Mouse (Mus musculus) hindbrain, embryonic 13.5 days (tissue): ENCODE measurements at regions not wholly inside any gene's neighbourhood (a gene's known extent, or its start where the extent isn't known, plus 50 kb on each side); places are given as distances from the start of the nearest gene placed in this dataset.
"Not testable (repeated sequence)": the region's sequence is repeated elsewhere in the genome, so short reads cannot be mapped to it uniquely, and the experiment has no call there.

Experiments
- ATAC-seq: fragments of 200-750 bp; cut with Nextera tagmentation; 2 replicates; pipeline ENCODE4 v1.8.0; 2017; ENCODE audit warnings: moderate TSS enrichment; ENCODE audit not compliant: low FRiP score
- H3K27ac ChIP-seq: fragments of 300-500 bp; sonication (generic); 2 replicates; pipeline ENCODE4 v1.5.1; 2015; ENCODE audit warnings: inconsistent platforms, mild to moderate bottlenecking, moderate library complexity
- H3K27me3 ChIP-seq: fragments of 300-500 bp; sonication (generic); 2 replicates; pipeline ENCODE4 v1.6.1; 2015; ENCODE audit warnings: mild to moderate bottlenecking, inconsistent platforms
- H3K36me3 ChIP-seq: fragments of 300-500 bp; sonication (generic); 2 replicates; pipeline ENCODE4 v1.6.1; 2015; ENCODE audit warnings: mild to moderate bottlenecking, inconsistent platforms
- H3K4me1 ChIP-seq: fragments of 300-500 bp; sonication (generic); replicated peaks from 2 replicates; pipeline ENCODE4 v1.6.1; 2015; ENCODE audit warnings: inconsistent platforms
- H3K4me2 ChIP-seq: fragments of 300-500 bp; sonication (generic); 2 replicates; pipeline ENCODE4 v1.6.1; 2015; ENCODE audit warnings: inconsistent platforms, mild to moderate bottlenecking, moderate library complexity
- H3K4me3 ChIP-seq: fragments of 300-500 bp; sonication (generic); 2 replicates; pipeline ENCODE4 v1.5.1; 2015; ENCODE audit warnings: mild to moderate bottlenecking, inconsistent platforms
- H3K9ac ChIP-seq: fragments of 300-500 bp; sonication (generic); 2 replicates; pipeline ENCODE4 v1.6.1; 2015; ENCODE audit warnings: mild to moderate bottlenecking, inconsistent platforms
- H3K9me3 ChIP-seq: fragments of 300-500 bp; sonication (generic); 2 replicates; pipeline ENCODE4 v1.6.1; 2016; ENCODE audit warnings: inconsistent platforms
- WGBS: fragments of 180-500 bp; shearing (Covaris S2); methylation state at CpG from one replicate; pipeline ENCODE4 v1.1.7; 2015; 5-methylcytosine and 5-hydroxymethylcytosine counted together

DNA sequence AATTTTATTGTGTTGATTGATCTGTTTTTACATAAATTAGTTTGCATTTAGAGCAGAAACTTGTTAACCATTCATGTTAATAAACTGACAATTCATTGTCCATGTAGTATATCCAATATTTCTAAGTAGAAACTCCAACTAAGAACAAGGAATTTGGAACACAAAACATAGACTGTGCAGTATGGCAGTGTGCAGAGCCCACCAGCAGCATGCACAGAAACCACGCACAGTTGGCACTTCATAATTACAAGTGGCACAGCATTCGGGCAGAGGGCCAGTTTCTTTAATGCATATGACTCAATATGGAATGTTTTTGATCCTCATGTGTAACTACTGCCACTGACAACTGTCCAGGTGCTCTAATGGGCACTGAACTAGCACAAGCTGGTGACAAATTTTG, 423.8 kb downstream of the Inhba start:
- Histone ChIP-seq H3K9me3 (no peaks in the 10 kb centered on the region), H3K4me2 (no peak overlapping the region), H3K27me3 (no peaks in the 10 kb centered on the region), H3K27ac (no peak overlapping the region), H3K9ac (no peak overlapping the region), H3K36me3 (no peaks in the 10 kb centered on the region), H3K4me3 (no peak overlapping the region), H3K4me1 (no peaks in the 10 kb centered on the region)
- WGBS: 87% methylated on average over 2 of the region's 2 CpGs
- ATAC-seq: no peak

DNA sequence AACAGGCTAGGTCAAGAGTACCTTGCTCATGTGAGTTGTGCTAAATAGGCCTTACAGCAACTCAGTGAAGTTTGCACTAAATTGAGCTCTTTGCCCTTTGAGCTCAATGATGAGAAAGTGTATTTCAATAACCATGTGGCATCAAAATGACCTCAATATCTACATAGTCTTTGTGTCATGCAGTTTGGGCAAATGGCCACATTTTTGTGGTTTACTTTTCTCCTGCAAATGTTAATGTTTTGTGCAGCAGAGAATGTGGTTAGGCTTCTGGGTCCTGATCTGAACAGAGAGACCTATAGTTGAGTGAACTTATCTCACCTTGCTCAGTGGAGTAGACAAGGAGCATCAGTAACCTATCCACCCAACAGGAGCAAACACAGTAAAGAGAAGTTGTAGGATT, 441.6 kb downstream of the Inhba start:
- H3K27me3 ChIP-seq: no peaks in the 10 kb centered on the region
- H3K9ac ChIP-seq: no peak overlapping the region
- no peak overlapping the region for H3K4me3 ChIP-seq
- H3K27ac ChIP-seq: no peak overlapping the region
- ATAC-seq: no peak
- H3K4me1 ChIP-seq: no peaks in the 10 kb centered on the region
- H3K4me2 ChIP-seq: no peak overlapping the region
- H3K36me3 ChIP-seq: no peaks in the 10 kb centered on the region
- no peaks in the 10 kb centered on the region for H3K9me3 ChIP-seq

DNA sequence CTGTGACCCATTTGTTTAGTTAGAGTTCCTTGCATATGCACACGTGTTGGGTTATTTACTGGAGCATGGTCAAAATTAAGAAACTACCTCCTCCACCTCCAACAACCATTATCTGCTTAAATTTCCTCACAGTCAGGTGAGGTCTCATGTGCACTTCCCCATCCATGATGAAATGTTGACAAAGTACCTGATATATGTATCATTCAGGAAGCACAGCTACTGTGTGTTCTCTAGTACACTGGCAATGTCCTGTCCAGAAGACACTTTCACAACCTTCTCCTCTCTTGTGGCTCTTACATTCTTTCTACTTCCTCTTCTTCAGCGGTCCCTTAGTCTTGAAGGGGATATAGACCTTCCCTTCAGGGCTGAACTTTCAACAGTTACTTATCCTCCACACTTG, 448.1 kb downstream of the Inhba start:
- H3K27me3 ChIP-seq: no peaks in the 10 kb centered on the region
- WGBS: 75% methylated on average over 2 of the region's 2 CpGs
- no peaks in the 10 kb centered on the region for H3K9me3 ChIP-seq
- no peak for ATAC-seq
- H3K36me3 ChIP-seq: no peaks in the 10 kb centered on the region
- no peaks in the 10 kb centered on the region for H3K4me1 ChIP-seq
- H3K4me2 ChIP-seq: no peak overlapping the region
- H3K9ac ChIP-seq: no peak overlapping the region
- H3K27ac ChIP-seq: no peak overlapping the region
- H3K4me3 ChIP-seq: no peak overlapping the region

DNA sequence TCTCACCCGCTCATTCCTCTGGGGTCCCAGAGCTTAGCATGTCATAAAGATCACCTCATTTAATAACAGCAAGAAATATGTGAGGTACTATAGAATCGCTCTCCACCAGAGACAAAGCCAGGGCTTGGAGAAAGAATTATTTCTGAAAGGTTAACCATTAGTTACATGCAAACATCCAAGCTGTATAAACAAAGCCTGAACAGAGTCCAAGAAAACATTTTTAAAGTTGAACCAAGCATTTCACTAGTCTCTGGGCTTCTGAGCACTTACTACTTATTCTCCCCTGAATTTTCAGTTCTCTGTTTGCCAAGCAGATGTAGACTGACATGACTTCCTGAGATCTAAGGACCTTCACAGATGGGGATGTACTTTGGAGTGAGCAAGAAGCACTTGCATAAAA, 450.0 kb downstream of the Inhba start:
- no peaks in the 10 kb centered on the region for H3K4me1 ChIP-seq
- no peak overlapping the region for H3K4me2 ChIP-seq
- no peaks in the 10 kb centered on the region for H3K27me3 ChIP-seq
- 91% methylated on average over 2 of the region's 2 CpGs for WGBS
- no peak overlapping the region for H3K27ac ChIP-seq
- no peak overlapping the region for H3K9ac ChIP-seq
- ATAC-seq: no peak
- H3K9me3 ChIP-seq: no peaks in the 10 kb centered on the region
- no peaks in the 10 kb centered on the region for H3K36me3 ChIP-seq
- no peak overlapping the region for H3K4me3 ChIP-seq

DNA sequence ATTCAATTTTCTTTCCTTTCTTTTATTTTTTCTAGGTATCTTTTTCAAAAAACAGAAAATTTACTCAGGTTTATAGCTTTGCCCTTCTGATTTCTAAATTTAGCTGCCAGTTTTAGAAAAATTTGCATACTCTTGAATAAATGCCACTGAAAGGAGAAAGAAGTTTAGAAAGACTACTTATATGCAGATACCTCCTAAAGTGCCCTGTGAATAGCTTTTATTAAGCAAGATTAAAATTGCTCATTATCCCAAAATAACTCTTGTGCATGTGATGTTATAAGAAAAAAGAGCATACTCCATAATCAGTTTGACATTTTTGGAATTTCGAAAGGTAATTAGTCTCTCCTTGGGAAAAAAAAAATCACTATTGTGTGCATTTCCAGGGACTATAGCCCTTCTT, 453.2 kb downstream of the Inhba start:
- no peak for ATAC-seq
- Histone ChIP-seq H3K27ac (no peak overlapping the region), H3K4me1 (no peaks in the 10 kb centered on the region), H3K4me2 (no peak overlapping the region), H3K9ac (no peak overlapping the region), H3K4me3 (no peak overlapping the region), H3K36me3 (no peaks in the 10 kb centered on the region), H3K9me3 (no peaks in the 10 kb centered on the region), H3K27me3 (no peaks in the 10 kb centered on the region)
- 83% methylated on average over 1 of the region's 1 CpGs for WGBS

DNA sequence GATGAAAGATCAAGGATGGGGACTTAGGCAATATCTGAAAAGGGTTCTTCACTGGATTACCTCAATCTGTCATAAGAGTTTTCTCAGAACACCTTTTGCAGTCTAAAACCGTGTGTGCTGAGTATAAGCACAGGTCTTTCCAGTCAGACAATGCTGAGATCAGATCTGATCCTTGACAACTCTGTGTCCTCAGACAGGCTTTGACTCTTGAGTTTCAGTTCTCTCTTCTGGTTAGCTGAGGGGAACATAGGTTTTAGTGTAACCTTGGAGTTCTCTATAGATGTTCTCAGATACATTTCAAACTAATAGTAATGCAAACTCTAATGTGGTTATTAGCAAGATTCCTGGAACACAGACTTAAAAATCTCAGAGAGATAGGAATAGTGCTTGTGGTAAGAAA, 453.7 kb downstream of the Inhba start:
- no peaks in the 10 kb centered on the region for H3K4me1 ChIP-seq
- H3K4me2 ChIP-seq: no peak overlapping the region
- H3K36me3 ChIP-seq: no peaks in the 10 kb centered on the region
- 77% methylated on average over 1 of the region's 1 CpGs for WGBS
- no peak overlapping the region for H3K9ac ChIP-seq
- no peaks in the 10 kb centered on the region for H3K9me3 ChIP-seq
- no peak overlapping the region for H3K4me3 ChIP-seq
- no peak for ATAC-seq
- H3K27me3 ChIP-seq: no peaks in the 10 kb centered on the region
- no peak overlapping the region for H3K27ac ChIP-seq

DNA sequence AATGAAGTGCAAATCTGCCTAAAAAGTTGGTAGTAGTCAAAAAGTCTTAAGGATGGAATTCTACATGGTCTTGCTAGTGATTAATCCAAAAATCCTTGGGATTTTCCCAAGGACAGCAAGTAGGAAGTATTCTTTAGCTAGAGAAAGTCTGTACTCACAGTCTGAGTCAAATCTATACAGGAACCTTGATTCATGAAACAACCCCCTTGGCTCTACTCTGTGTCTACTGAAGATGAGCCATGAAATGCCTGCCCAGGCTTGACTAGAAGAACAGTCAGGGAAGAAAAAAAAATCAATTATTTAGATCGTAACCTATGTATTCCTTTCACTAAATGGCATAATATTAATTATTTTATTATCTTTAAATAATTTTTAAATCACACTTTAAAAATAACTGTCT, 454.2 kb downstream of the Inhba start:
- no peaks in the 10 kb centered on the region for H3K27me3 ChIP-seq
- no peak overlapping the region for H3K4me3 ChIP-seq
- 97% methylated on average over 1 of the region's 1 CpGs for WGBS
- H3K9ac ChIP-seq: no peak overlapping the region
- no peak overlapping the region for H3K27ac ChIP-seq
- no peak overlapping the region for H3K4me2 ChIP-seq
- no peaks in the 10 kb centered on the region for H3K9me3 ChIP-seq
- ATAC-seq: no peak
- no peaks in the 10 kb centered on the region for H3K4me1 ChIP-seq
- no peaks in the 10 kb centered on the region for H3K36me3 ChIP-seq

DNA sequence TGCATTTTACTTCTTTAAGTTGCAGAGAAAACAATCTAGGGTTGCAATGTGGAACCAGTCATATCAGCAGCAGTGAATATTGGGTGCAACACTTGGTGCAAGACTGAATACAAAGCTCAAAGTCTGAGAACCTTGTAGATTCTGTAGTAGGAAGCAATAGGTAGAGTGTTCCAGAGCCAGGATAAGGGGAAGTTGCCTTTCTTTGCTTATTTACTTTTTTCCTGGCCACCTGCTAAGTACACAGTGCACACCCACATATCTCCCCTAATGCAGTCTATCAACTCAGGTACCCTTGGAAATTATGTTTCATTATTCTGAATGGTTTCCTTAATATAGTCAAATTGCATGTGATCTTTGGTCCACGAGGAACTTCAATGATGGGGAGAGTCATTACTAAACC, 464.9 kb downstream of the Inhba start:
- Histone ChIP-seq H3K4me3 (no peak overlapping the region), H3K9ac (no peak overlapping the region), H3K4me2 (no peak overlapping the region), H3K27ac (no peak overlapping the region), H3K36me3 (no peaks in the 10 kb centered on the region), H3K27me3 (no peaks in the 10 kb centered on the region), H3K9me3 (no peaks in the 10 kb centered on the region), H3K4me1 (no peaks in the 10 kb centered on the region)
- 74% methylated on average over 1 of the region's 1 CpGs for WGBS
- no peak for ATAC-seq

DNA sequence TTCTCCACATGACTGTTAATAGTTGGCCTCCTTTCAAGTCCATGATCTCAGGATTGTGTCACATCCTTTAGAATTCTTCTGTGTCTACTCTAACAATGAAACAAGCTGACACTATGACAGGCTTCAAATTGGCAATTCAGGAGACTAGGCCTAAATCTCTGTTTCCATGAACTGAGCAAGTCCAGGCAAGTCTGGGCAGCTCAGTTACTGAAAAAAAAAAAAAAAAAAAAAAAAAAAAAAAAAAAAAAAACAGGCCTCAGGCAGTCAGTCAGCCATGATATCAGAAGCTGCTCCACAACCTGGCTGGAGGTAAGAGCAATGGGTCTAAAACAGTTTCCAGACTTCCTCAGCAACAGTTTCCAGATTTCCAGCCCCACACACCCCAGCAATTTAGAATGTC, 475.6 kb downstream of the Inhba start:
- Histone ChIP-seq H3K9me3 (no peaks in the 10 kb centered on the region), H3K27me3 (no peaks in the 10 kb centered on the region), H3K36me3 (no peaks in the 10 kb centered on the region), H3K4me1 (no peaks in the 10 kb centered on the region), H3K4me3 (no peak overlapping the region), H3K4me2 (no peak overlapping the region), H3K9ac (no peak overlapping the region), H3K27ac (no peak overlapping the region)
- no peak for ATAC-seq

DNA sequence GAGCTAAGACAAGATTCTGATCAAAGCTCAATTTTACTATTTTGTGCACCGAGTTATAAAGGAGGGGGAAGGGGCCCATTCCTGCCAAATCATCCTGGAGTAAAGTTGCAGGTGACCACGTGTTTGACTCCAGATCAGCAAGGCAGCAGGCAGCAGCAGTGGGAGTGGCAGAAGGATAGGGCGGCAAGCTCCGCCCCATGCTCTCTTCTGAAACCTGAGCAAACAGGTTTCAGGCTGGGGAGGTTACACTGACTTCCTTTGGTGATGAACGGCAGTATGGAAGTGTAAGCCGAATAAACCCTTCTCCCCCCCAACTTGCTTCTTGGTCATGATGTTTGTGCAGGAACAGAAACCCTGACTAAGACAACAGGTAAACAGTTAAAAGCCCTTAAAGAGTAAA, 479.0 kb downstream of the Inhba start:
- ATAC-seq, H3K4me2 ChIP-seq, H3K27me3 ChIP-seq, H3K4me3 ChIP-seq, H3K27ac ChIP-seq, H3K36me3 ChIP-seq, H3K9me3 ChIP-seq, H3K9ac ChIP-seq, H3K4me1 ChIP-seq: not testable (repeated sequence)
- 59% methylated on average over 6 of the region's 6 CpGs for WGBS

DNA sequence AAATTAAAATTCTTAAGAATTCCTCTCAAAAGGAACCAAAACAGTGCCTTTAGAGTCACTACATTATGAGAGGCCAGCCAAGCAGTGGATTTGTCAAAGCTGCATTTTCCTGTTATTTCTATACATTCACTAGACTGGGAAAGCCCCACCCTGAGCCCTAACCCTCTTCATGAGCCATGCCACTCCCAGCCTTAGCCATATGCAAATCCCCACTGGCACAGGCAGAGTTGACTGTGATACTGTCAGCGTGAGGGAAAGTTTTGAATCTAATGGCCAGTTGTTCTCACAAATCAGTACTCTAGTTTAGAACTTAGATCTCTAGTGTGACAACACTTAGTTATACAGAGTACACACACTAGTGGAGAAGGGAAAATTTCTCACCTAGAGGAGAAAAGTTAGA, 486.4 kb downstream of the Inhba start:
- Histone ChIP-seq H3K9ac (no peak overlapping the region), H3K4me2 (no peak overlapping the region), H3K36me3 (no peaks in the 10 kb centered on the region), H3K4me3 (no peak overlapping the region), H3K9me3 (no peaks in the 10 kb centered on the region), H3K4me1 (no peaks in the 10 kb centered on the region), H3K27me3 (no peaks in the 10 kb centered on the region), H3K27ac (no peak overlapping the region)
- 61% methylated on average over 1 of the region's 1 CpGs for WGBS
- no peak for ATAC-seq

DNA sequence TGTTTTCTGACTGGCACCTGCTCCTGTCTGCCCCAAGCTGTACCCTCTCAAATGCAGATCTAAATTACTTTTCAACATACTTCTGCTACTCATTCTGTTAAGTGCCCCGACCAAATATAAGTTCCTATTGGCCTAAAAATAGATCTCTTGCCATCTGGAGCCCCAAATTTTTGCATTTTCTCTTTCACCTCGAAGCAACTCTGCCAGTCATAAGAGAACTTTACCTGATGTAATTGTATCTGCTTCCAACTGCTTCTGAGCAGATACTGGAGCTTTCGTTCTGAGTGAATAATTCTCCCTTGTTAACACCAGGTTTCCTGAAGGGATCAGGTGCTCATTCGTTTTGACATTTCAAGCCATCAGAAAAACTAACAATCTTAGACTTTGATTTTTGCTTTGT, 501.2 kb downstream of the Inhba start:
- Histone ChIP-seq H3K4me2 (no peak overlapping the region), H3K27ac (no peak overlapping the region), H3K36me3 (no peaks in the 10 kb centered on the region), H3K9ac (no peak overlapping the region), H3K9me3 (no peaks in the 10 kb centered on the region), H3K27me3 (no peaks in the 10 kb centered on the region), H3K4me1 (no peaks in the 10 kb centered on the region), H3K4me3 (no peak overlapping the region)
- WGBS: 81% methylated on average over 4 of the region's 4 CpGs
- ATAC-seq: no peak

DNA sequence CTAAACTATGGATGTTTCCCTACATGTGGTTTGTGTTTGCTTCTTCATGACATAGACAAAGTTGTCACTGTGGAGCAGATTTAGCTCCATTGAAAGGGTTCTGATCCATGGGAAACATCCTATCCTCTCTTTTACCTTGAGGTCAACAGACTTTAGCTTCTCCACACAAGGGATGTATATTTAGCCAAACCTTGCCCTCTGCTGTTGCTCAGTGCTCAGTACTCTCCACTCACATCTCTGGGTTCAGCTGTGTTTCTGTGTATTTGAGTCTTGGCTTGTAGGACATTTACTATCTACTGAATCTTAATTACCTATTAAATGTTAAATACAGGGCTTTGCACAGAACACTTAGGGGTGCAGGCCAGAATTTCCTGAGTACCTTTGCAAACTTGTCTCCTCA, 503.5 kb downstream of the Inhba start:
- no peak for ATAC-seq

DNA sequence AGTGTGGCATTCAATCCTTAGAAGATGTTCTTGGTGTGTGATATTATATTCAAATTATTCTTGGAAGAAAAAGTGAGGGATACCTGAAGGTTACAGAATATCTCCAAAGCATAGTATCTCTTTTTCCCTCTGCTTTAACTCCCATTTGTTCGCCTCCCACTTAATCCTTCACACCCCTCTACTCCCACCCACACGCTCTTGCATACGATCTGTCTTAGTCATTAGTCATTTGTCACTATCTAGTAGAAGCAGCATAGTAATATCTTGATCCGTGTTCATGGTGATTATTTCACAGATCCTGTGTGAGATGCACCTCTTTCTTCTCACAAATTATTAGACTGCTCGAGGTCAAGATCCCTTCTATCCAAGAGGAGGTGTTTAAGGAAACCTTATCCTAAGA, 517.4 kb downstream of the Inhba start:
- Histone ChIP-seq H3K4me1 (no peaks in the 10 kb centered on the region), H3K27me3 (no peaks in the 10 kb centered on the region), H3K27ac (no peak overlapping the region), H3K36me3 (no peaks in the 10 kb centered on the region), H3K4me3 (no peak overlapping the region), H3K9me3 (no peaks in the 10 kb centered on the region), H3K4me2 (no peak overlapping the region), H3K9ac (no peak overlapping the region)
- 67% methylated on average over 5 of the region's 5 CpGs for WGBS
- no peak for ATAC-seq

More for the DNA sequence above, 503.5 kb downstream of the Inhba start:
- H3K9ac ChIP-seq: no peak overlapping the region
- no peak overlapping the region for H3K27ac ChIP-seq
- H3K27me3 ChIP-seq: no peaks in the 10 kb centered on the region
- no peaks in the 10 kb centered on the region for H3K36me3 ChIP-seq
- no peaks in the 10 kb centered on the region for H3K9me3 ChIP-seq
- H3K4me3 ChIP-seq: no peak overlapping the region
- H3K4me2 ChIP-seq: no peak overlapping the region
- H3K4me1 ChIP-seq: no peaks in the 10 kb centered on the region
